Mouse (Mus musculus) v-Abl transformed pro-B cells (cell line): ENCODE results near the gene Slc32a1.

ENCODE experiments used
- in situ Hi-C, 2 experiments: fragments of 400-800 bp; cut with MboI; formaldehyde crosslinking; loops; one replicate each; pipeline ENCODE4 v1.15.1; 2025; ENCODE audit not compliant: unreplicated experiment in 2 of 2

The Slc32a1 gene

GRCm38 (mm10) chr2:158652985-158653384, 42.4 kb downstream of the Slc32a1 start:
- in situ Hi-C loops, result loop anchor here (5.0 to 25.0 kb wide), 2 partner anchors 204 to 1959 kb away; no protein-coding TSS in a partner anchor

GRCm38 (mm10) chr2:158654717-158655116, 44.1 kb downstream of the Slc32a1 start:
- in situ Hi-C loops, result loop anchor here (5.0 to 25.0 kb wide), 2 partner anchors 203 to 1958 kb away; no protein-coding TSS in a partner anchor

GRCm38 (mm10) chr2:158655806-158656205, 45.2 kb downstream of the Slc32a1 start:
- in situ Hi-C loops, result loop anchor here (25.0 kb wide), 1 partner anchor 1956 kb away; no protein-coding TSS in a partner anchor

DNA sequence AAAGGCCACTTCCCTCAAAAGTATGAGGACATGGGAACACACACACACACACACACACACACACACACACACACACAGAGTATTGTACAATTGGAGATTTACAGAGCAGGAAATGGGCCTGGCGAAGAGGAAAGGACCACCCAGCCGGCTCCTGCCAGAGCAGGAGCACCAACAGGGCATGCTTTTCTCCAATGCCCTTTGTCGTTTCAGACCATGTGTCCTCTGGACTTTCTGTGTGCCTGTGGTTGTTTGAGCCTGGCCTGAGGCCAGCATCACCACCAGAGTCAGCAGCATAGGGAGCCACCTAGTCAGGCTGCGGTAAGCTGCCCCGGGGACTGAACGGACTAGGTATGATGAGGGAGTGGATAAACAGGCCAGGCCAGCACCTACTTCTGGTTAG, 48.3 kb downstream of the Slc32a1 start:
- in situ Hi-C loops, result loop anchor here (25.0 kb wide), 1 partner anchor 1953 kb away; no protein-coding TSS in a partner anchor

DNA sequence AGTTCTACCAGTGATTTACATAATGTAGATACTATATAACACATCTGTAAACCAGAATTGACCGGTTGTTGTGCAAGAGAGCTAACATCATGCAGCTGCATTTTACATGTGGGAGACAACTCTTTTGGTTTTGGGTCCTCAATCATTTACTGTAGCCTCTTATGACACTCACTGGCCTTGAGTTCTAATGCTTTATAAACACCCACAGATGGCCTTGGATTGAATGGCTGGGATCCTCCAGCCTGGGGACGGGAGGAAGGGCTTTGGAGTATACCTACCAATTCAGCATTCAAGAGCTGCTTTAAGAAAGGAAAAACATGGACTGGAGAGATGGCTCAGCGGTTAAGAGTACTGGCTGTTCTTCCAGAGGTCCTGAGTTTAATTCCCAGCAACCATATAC, 48.8 kb downstream of the Slc32a1 start:
- in situ Hi-C loops, result loop anchor here (25.0 kb wide), 1 partner anchor 1953 kb away; no protein-coding TSS in a partner anchor

- in situ Hi-C loops, result loop anchor here (5.0 to 25.0 kb wide), 2 partner anchors 72 to 1947 kb away; no protein-coding TSS in a partner anchor
Observed at GRCm38 (mm10) chr2:158665098-158665497, 54.5 kb downstream of the Slc32a1 start, which contains the start of gene Ppp1r16b. TSS of gene Ppp1r16b (plus strand) at chr2:158665398.
